Mouse (Mus musculus) kidney, postnatal 10 days (tissue): ENCODE results near the gene Ring1.

ENCODE experiments used
- DNase-seq: peaks from one replicate; pipeline ENCODE4 v3.0.0; 2021; ENCODE audit warnings: mixed read lengths

Ring1 gene

GRCm38 (mm10) chr17:34024317-34024821, at the start of gene Ring1:
Ring1 (minus strand) TSS chr17:34024680.
- DNase-seq = peak; percentile 92

GRCm38 (mm10) chr17:34072091-34072490, 47.6 kb upstream of the Ring1 start:
- no peak for DNase-seq

GRCm38 (mm10) chr17:34068864-34069263, 44.4 kb upstream of the Ring1 start:
- no peak for DNase-seq

GRCm38 (mm10) chr17:34057224-34057623, 32.7 kb upstream of the Ring1 start:
- no peak for DNase-seq

- no peak for DNase-seq
These were observed 23.0 kb upstream of the Ring1 start for GRCm38 (mm10) chr17:34047404-34048050.

- no peak for DNase-seq
These were observed 21.5 kb upstream of the Ring1 start for GRCm38 (mm10) chr17:34045941-34046340.

GRCm38 (mm10) chr17:34039562-34040450, 15.3 kb upstream of the Ring1 start:
- DNase-seq = peak; percentile 42

GRCm38 (mm10) chr17:34038878-34039561, 14.5 kb upstream of the Ring1 start, which contains the start of gene Col11a2:
Col11a2 (plus strand) TSS chr17:34039437.
- no peak for DNase-seq

GRCm38 (mm10) chr17:34038440-34038839, 14.0 kb upstream of the Ring1 start:
- DNase-seq = peak; percentile 40

- no peak for DNase-seq
These were observed 12.8 kb upstream of the Ring1 start for GRCm38 (mm10) chr17:34037241-34037640.

- peak; percentile 59 for DNase-seq
These were observed 12.2 kb upstream of the Ring1 start for GRCm38 (mm10) chr17:34036647-34037046.

- no peak for DNase-seq
These were observed 11.0 kb upstream of the Ring1 start for GRCm38 (mm10) chr17:34035517-34035916.

GRCm38 (mm10) chr17:34034064-34034463, 9.6 kb upstream of the Ring1 start:
- peak; percentile 76 for DNase-seq

- no peak for DNase-seq
These were observed 9.0 kb upstream of the Ring1 start for GRCm38 (mm10) chr17:34033441-34033840.

- peak; percentile 44 for DNase-seq
These were observed 8.3 kb upstream of the Ring1 start for GRCm38 (mm10) chr17:34032806-34033205.

GRCm38 (mm10) chr17:34032174-34032632, 7.7 kb upstream of the Ring1 start:
- no peak for DNase-seq

GRCm38 (mm10) chr17:34031465-34032173, 7.1 kb upstream of the Ring1 start, which contains the start of the genes Slc39a7 and Rxrb:
Slc39a7 (minus strand) TSS chr17:34031682.
Rxrb (plus strand) TSS chr17:34031812.
- peak; percentile 99 for DNase-seq

GRCm38 (mm10) chr17:34030861-34031326, 6.4 kb upstream of the Ring1 start:
- DNase-seq = no peak

- peak; percentile 10 for DNase-seq
These were observed 5.6 kb upstream of the Ring1 start for GRCm38 (mm10) chr17:34029890-34030595.

- no peak for DNase-seq
These were observed 4.8 kb upstream of the Ring1 start for GRCm38 (mm10) chr17:34029150-34029889.
